Mouse (Mus musculus): ENCODE results near the gene Dusp12. TPM values are rescaled to one million over a fixed set of nuclear protein-coding genes. Genes with fewer than 3 reads are reported as not detected.

Dusp12 gene
- 28.9 and 37.9 TPM in 2 replicates for polyA plus RNA-seq (2016; fragmentation: Nextera tagmentation; extraction: Ambion mirVana)

DNA sequence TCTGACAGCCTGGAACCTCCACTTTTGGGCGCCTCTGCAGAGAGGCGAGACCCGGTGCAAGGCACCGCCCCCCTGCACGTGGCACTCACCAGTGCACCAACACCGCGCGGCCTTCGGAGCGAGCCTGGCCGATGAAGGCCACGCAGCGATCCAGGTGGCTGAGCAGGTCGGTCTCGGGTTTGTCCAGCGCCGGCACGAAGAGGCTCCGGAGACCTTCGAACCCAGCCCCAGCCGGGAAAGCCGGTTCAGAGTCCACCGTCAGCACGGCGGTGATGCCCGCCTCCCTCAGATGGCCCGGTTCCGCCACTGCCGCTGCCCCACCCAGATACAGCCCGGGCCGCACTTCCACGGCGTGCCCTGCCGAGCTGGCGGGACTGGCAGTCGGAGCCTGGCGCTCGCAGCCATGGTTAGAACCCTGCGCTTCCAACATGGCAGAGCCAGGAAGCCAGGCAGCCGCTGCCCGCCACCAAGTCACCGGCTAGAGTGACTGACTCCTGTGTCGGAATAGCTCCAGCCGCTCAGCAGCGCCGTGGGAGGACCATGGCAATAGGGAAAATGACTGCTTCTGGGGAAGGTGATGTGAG is at the start of gene Dusp12, which contains the start of gene Gm26620:
Dusp12 (minus strand) TSS at position 563 of the 584 bp plus-strand sequence.
Gm26620 (plus strand) TSS at position 88 of the 584 bp plus-strand sequence.
- peak within 1 kb of the TSS; percentile 91 for H3K4me3 ChIP-seq
- H3K27me3 ChIP-seq (ENCODE audit: insufficient read depth, poor library complexity, severe bottlenecking), result no peaks in the 10 kb centered on the region
- DNase-seq (ENCODE audit: low spot score), result peak; percentile 96
- no peaks in the 10 kb centered on the region for H3K9me3 ChIP-seq
- H3K36me3 ChIP-seq, result peaks cover 17% of the 10 kb centered on the region
- H3K27ac ChIP-seq, result peak within 1 kb of the TSS; percentile 94
- peaks cover 15% of the 10 kb centered on the region for H3K4me1 ChIP-seq
- under 1% methylated on average over 43 of the region's 46 CpGs for WGBS

DNA sequence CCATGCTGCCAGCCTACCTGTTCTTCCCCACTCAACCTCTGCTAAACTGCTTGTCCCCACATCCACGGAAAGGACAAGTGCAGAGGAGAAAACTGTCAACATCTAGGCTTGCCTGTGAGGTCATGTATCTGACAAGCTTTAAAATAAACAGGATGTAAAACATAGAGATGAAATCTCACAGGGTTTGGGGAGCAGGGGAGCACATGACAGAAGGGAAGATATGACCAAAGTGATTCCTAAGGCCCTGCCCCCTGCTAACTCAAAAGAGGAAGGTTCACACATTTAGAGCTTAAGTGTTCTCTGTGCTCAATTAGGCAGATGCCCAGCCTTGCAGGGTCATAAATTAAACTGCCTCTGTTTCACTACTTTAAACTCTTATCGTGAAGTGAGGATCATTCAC is 49.0 kb upstream of the Dusp12 start:
- no peak overlapping the region for H3K4me3 ChIP-seq
- H3K4me1 ChIP-seq, result no peaks in the 10 kb centered on the region
- no peak for DNase-seq (ENCODE audit: low spot score)
- WGBS, result 74% methylated on average over 2 of the region's 2 CpGs
- no peaks in the 10 kb centered on the region for H3K36me3 ChIP-seq
- H3K27ac ChIP-seq, result no peak overlapping the region
- no peaks in the 10 kb centered on the region for H3K27me3 ChIP-seq (ENCODE audit: insufficient read depth, poor library complexity, severe bottlenecking)
- H3K9me3 ChIP-seq, result no peaks in the 10 kb centered on the region

DNA sequence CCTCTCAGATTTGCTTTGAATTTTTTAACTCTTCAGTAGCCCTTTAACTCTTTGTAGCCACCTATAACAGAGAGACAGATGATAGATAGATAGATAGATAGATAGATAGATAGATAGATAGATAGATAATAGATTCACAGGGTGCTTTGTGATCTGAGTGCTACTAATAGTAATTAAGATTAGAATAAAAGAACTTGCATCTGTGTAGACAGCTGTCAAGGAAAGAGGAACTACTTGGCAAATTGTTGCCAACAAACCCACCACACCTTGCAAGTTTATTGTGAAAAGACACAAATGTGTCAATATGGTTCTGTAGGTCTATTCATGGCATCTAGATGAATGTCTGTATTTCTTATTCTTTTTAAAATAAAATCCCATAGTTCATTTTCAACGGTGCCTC is 48.6 kb upstream of the Dusp12 start:
- Histone ChIP-seq H3K36me3 (no peaks in the 10 kb centered on the region), H3K27me3 (ENCODE audit: insufficient read depth, poor library complexity, severe bottlenecking) (no peaks in the 10 kb centered on the region), H3K4me3 (no peak overlapping the region), H3K9me3 (no peaks in the 10 kb centered on the region), H3K27ac (no peak overlapping the region), H3K4me1 (no peaks in the 10 kb centered on the region)
- WGBS, result 72% methylated on average over 1 of the region's 1 CpGs
- DNase-seq (ENCODE audit: low spot score), result no peak

DNA sequence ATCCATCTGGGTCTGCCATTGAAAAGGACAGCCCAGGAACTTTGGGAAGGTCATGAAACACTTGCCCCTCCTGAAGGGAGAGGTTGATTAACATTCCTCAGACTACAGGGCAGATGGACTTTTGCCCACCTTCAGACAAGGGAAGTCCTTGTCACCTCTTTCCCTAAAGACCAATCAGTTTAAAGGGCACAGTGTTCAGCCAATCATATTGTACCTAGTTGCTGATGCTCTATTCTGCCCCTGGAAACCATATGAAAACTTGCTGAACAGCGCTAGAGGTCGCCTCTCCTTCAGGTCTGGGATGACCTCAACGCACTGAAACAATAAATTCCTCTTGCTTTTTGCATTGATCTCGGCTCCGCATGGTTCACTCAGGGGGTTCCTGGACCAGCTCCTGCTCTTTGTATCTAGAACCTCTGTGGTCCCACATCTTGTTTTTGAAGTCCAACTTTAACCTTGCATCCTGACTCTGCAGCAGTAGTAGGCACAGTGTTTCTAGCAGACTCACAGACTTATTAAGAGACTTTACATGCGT is 48.1 kb upstream of the Dusp12 start:
- Histone ChIP-seq H3K36me3 (no peaks in the 10 kb centered on the region), H3K27me3 (ENCODE audit: insufficient read depth, poor library complexity, severe bottlenecking) (no peaks in the 10 kb centered on the region), H3K27ac (no peak overlapping the region), H3K4me3 (no peak overlapping the region), H3K9me3 (no peaks in the 10 kb centered on the region), H3K4me1 (no peaks in the 10 kb centered on the region)
- 73% methylated on average over 6 of the region's 6 CpGs for WGBS
- DNase-seq (ENCODE audit: low spot score), result no peak

DNA sequence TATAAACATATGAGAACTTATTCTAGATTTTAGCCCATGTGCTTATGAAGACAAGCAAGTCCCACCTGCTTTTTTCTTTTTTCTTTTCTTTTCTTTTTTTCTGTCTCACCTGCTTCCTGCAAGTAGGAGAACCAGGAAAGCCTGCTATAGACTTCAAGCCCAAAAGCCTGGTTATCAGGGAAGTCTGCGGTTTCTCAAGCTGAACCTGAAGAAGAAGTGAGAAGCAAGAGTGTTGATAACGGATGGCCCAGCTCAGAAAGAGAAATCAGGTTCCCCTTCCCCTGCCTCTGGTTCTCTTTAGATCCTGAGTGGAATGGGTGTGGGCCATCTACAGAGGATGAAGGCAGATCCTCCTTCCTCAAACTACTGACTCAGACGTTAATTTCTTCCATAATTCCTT is 46.7 kb upstream of the Dusp12 start:
- Histone ChIP-seq H3K27ac (no peak overlapping the region), H3K9me3 (no peaks in the 10 kb centered on the region), H3K27me3 (ENCODE audit: insufficient read depth, poor library complexity, severe bottlenecking) (no peaks in the 10 kb centered on the region), H3K4me1 (no peaks in the 10 kb centered on the region), H3K36me3 (no peaks in the 10 kb centered on the region), H3K4me3 (no peak overlapping the region)
- no peak for DNase-seq (ENCODE audit: low spot score)
- WGBS, result 74% methylated on average over 3 of the region's 3 CpGs

DNA sequence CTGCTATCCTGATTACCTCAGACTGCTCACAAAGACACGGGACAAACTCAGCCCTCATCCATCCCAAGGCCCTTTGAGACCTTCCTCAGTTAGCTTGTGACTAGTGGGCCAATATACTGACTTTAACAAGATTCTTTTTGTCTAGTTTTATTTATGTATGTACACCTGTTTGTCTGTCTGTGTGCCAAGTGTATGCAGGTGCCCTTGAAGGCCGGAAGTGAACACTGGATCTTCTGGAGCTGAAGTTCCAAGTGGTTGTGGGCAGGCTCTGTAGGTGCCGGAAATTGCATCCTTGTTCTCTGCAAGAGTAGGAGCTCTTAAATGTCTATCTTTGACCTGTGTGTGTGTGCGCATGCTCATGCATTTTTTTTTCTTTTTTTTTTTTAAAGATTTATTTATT is 43.9 kb upstream of the Dusp12 start:
- no peak overlapping the region for H3K4me3 ChIP-seq
- no peak for DNase-seq (ENCODE audit: low spot score)
- H3K4me1 ChIP-seq, result no peaks in the 10 kb centered on the region
- 83% methylated on average over 4 of the region's 4 CpGs for WGBS
- H3K27me3 ChIP-seq (ENCODE audit: insufficient read depth, poor library complexity, severe bottlenecking), result no peaks in the 10 kb centered on the region
- no peaks in the 10 kb centered on the region for H3K9me3 ChIP-seq
- no peaks in the 10 kb centered on the region for H3K36me3 ChIP-seq
- no peak overlapping the region for H3K27ac ChIP-seq

DNA sequence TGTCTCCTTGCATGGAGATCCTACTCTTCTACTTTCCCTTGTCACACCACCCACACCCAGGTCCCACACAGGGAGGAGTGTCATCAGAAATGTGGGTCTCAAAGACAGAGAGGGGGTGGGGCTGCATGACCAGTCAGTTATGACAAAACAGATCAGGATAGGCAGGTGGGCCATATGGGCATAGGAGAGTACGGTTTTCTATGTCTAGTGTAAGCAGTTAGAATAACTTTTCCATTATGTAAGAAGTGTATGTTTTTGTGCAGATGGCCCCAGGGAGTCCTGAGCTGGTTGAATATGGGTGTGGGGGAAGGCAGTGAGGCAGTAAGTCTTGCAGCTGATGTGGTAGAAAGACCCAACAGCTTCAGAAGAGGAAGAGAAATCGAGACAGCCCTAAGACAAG is 43.1 kb upstream of the Dusp12 start:
- no peaks in the 10 kb centered on the region for H3K36me3 ChIP-seq
- H3K4me1 ChIP-seq, result no peaks in the 10 kb centered on the region
- H3K27ac ChIP-seq, result no peak overlapping the region
- WGBS, result 69% methylated on average over 2 of the region's 2 CpGs
- H3K27me3 ChIP-seq (ENCODE audit: insufficient read depth, poor library complexity, severe bottlenecking), result no peaks in the 10 kb centered on the region
- no peak overlapping the region for H3K4me3 ChIP-seq
- no peaks in the 10 kb centered on the region for H3K9me3 ChIP-seq
- no peak for DNase-seq (ENCODE audit: low spot score)

DNA sequence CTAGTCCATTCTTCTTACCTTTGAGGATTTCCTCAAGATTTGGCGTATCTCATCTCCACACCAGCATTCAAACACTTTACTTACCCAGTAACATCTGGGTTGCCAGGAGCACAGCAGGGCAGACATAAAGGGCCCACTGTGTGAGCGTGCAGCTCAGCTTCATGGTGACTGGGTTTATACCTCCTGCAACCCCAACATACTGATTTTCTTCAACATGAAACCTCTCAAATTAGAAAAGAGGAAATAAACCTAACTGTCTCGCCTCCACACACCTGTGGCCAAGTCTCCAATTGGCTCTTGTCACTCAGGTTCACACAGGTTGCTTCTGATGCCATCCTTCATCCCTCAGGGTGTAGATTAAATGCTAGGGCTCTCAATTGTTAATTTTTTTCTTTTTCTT is 42.0 kb upstream of the Dusp12 start, which contains the start of gene Fcrla:
Fcrla (minus strand) TSS at position 206 of the 400 bp plus-strand sequence.
- Histone ChIP-seq H3K27ac (no peak within 1 kb of the TSS), H3K9me3 (no peaks in the 10 kb centered on the region), H3K36me3 (no peaks in the 10 kb centered on the region), H3K4me3 (no peak within 1 kb of the TSS), H3K4me1 (no peaks in the 10 kb centered on the region), H3K27me3 (ENCODE audit: insufficient read depth, poor library complexity, severe bottlenecking) (no peaks in the 10 kb centered on the region)
- WGBS, result 77% methylated on average over 3 of the region's 3 CpGs
- no peak for DNase-seq (ENCODE audit: low spot score)

DNA sequence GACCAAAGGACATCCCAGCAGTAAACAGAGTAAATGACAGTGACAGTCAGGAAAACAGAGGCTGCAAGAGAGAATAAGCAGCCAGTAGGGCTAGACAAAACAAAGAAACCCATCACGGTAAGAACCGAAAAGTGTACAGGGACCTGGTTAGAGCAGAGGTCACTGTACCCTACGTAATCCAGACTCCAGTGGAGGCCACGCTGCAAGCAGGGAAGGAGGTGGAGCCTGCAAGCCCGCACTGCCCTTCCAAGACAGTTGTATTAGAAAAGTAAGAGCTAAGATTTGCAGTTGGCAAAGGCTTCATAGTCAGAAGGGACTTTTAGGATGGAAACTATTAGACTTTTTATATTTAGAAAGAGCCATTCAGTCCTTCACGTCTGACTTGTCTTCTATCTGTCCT is 41.6 kb upstream of the Dusp12 start:
- WGBS, result 55% methylated on average over 6 of the region's 6 CpGs
- Histone ChIP-seq H3K4me1 (no peaks in the 10 kb centered on the region), H3K9me3 (no peaks in the 10 kb centered on the region), H3K27ac (no peak overlapping the region), H3K27me3 (ENCODE audit: insufficient read depth, poor library complexity, severe bottlenecking) (no peaks in the 10 kb centered on the region), H3K36me3 (no peaks in the 10 kb centered on the region), H3K4me3 (no peak overlapping the region)
- no peak for DNase-seq (ENCODE audit: low spot score)

DNA sequence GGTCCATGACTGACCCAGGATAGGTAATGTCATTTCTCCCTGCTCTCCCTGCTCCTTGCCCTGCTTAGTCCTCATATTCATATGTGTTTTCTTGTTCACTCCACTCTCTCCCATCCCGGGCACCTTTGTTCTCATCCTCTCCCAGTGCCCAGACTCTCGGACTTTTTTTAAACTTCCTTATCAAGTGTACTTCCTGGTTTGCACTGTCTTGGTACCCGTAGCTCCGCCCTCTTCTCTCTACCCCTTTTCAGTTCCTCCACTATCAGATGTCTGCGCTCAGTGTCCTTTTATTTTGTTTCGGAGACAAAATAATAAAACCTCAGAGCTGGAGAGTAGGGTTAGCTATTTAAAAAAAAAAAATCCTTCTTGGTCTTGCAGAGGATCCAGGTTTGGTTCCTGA is 39.1 kb upstream of the Dusp12 start:
- H3K27me3 ChIP-seq (ENCODE audit: insufficient read depth, poor library complexity, severe bottlenecking), result no peaks in the 10 kb centered on the region
- H3K4me3 ChIP-seq, result no peak overlapping the region
- no peak overlapping the region for H3K27ac ChIP-seq
- no peaks in the 10 kb centered on the region for H3K9me3 ChIP-seq
- H3K36me3 ChIP-seq, result no peaks in the 10 kb centered on the region
- 53% methylated on average over 6 of the region's 6 CpGs for WGBS
- DNase-seq (ENCODE audit: low spot score), result no peak
- H3K4me1 ChIP-seq, result no peaks in the 10 kb centered on the region

DNA sequence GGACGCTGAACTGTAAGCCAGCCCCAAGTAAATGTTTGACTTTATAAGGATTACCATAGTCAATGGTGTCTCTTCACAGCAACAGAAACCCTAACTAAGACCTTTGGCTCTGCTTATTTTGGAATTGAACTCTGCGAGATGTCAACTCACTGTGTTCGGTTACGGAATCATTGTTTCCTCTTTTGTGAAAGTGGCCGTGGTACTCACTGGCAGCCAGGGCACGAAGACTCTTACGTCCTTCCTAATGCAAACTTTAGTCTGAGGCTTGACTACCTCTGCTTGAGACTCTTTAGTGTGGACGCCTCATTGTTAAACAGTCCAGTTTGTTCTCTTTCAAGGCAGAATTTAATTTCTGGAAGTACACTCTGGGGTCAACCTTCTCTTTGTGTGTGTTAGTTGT is 34.0 kb upstream of the Dusp12 start:
- Histone ChIP-seq H3K27me3 (ENCODE audit: insufficient read depth, poor library complexity, severe bottlenecking) (peaks cover 3% of the 10 kb centered on the region; the same call in 1 of the 2 replicates), H3K36me3 (no peaks in the 10 kb centered on the region), H3K9me3 (no peaks in the 10 kb centered on the region), H3K4me1 (peaks cover 11% of the 10 kb centered on the region; the same call in 1 of the 2 replicates), H3K27ac (no peak overlapping the region), H3K4me3 (no peak overlapping the region)
- DNase-seq (ENCODE audit: low spot score), result no peak
- WGBS, result 93% methylated on average over 8 of the region's 8 CpGs

DNA sequence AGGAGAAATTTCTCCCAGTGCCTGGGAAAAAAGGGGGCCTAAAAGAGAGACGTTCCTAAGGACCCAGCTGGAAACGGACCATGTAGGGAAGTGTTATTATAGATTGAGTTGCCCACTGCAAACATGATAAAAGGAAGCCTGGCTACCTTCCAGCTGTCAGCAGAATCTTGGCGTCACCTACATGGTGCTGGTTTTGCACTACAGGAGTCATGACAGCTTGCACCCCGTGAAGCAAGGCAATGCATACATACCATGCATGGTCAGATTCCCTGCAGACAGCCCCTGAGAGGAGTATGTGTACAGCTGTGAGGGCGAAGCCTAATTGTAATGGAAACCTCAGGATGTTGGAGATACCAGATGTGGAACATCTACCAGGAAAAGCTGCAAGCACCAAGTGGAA is 30.3 kb upstream of the Dusp12 start:
- Histone ChIP-seq H3K27me3 (ENCODE audit: insufficient read depth, poor library complexity, severe bottlenecking) (peaks cover 35% of the 10 kb centered on the region), H3K4me1 (peaks cover 11% of the 10 kb centered on the region; the same call in 1 of the 2 replicates), H3K36me3 (no peaks in the 10 kb centered on the region), H3K9me3 (no peaks in the 10 kb centered on the region), H3K27ac (peak overlapping the region; percentile 31; the same call in 1 of the 2 replicates), H3K4me3 (no peak overlapping the region)
- 37% methylated on average over 5 of the region's 5 CpGs for WGBS
- DNase-seq (ENCODE audit: low spot score), result peak; percentile 90

DNA sequence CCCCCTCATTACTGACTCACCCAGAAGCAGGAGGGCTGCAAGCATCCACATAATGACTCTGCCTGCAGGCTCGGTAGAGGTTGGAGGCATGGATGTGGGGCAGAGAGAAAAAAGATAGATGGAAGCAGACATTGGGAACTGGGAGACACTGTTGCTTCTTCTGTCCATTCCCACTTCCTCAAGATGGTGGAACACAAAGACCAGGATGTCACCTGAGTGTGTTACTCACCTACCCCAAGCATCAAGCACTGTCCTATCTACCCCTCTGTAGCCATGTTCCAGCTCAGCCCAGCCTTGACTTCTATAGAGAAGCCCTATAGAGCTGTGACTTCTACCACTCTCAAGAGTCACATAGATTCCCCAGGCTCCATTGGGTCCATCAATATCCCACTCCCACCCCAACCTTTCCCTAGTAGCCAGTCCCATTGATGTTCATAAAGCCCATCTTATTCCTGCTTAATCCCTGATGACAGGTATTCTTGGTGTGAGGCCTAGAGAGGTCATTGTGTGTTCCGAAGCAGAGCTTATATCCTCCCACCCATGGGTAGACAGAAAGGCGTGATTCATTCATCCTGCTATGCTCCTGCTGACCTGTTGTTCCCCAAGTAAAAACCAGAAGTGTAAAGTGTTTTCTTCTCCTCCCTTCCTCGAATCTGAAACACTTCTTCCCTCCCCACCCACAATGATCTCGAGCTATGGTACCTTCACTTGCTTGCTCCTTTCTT is 27.7 kb upstream of the Dusp12 start, which contains the start of gene Fcrlb:
Fcrlb (minus strand) TSS at position 51 of the 725 bp plus-strand sequence.
- Histone ChIP-seq H3K4me1 (peaks cover 17% of the 10 kb centered on the region), H3K4me3 (no peak within 1 kb of the TSS), H3K27ac (no peak within 1 kb of the TSS), H3K36me3 (no peaks in the 10 kb centered on the region), H3K27me3 (ENCODE audit: insufficient read depth, poor library complexity, severe bottlenecking) (peaks cover 61% of the 10 kb centered on the region), H3K9me3 (no peaks in the 10 kb centered on the region)
- WGBS, result 74% methylated on average over 5 of the region's 5 CpGs
- no peak for DNase-seq (ENCODE audit: low spot score)
